Mouse (Mus musculus) heart, embryonic 14.5 days (tissue): ENCODE measurements around the gene Rcc1. TPM values are rescaled to one million over a fixed set of nuclear protein-coding genes. Genes with fewer than 3 reads are reported as not detected.

Experiments
- ATAC-seq: fragments of 200-750 bp; cut with Nextera tagmentation; 2 replicates; pipeline ENCODE4 v1.8.0; 2017; ENCODE audit warnings: low read depth, moderate TSS enrichment; ENCODE audit not compliant: insufficient number of reproducible peaks, insufficient read depth, low FRiP score
- H3K27ac ChIP-seq, 2 experiments: fragments of 200-500 bp in 1 of 2; fragments of 300-500 bp in 1 of 2; sonication (generic) in 1 of 2; replicated peaks in 1 of 2; 2 replicates each; pipeline ENCODE4 v1.5.1; 2012 to 2014; ENCODE audit warnings: low read depth in 2 of 2, low read length in 2 of 2, control low read depth in 1 of 2, mild to moderate bottlenecking in 1 of 2, mixed read lengths in 1 of 2; ENCODE audit not compliant: control insufficient read depth in 1 of 2, insufficient read depth in 1 of 2
- H3K27me3 ChIP-seq: fragments of 300-500 bp; sonication (generic); 2 replicates; pipeline ENCODE4 v1.6.1; 2014; ENCODE audit warnings: mild to moderate bottlenecking, low read length, control low read depth; ENCODE audit not compliant: control insufficient read depth, insufficient read depth
- H3K36me3 ChIP-seq: fragments of 300-500 bp; sonication (generic); 2 replicates; pipeline ENCODE4 v1.6.1; 2014; ENCODE audit warnings: mild to moderate bottlenecking, control low read depth, low read length, mixed read lengths; ENCODE audit not compliant: control insufficient read depth, insufficient read depth
- H3K4me1 ChIP-seq, 2 experiments: fragments of 200-500 bp in 1 of 2; fragments of 300-500 bp in 1 of 2; sonication (generic) in 1 of 2; 2 replicates each; pipeline ENCODE4 v1.6.1; 2012 to 2014; ENCODE audit warnings: low read length in 2 of 2, control low read depth in 1 of 2, mixed read lengths in 1 of 2; ENCODE audit not compliant: control insufficient read depth in 2 of 2, insufficient read depth in 2 of 2
- H3K4me2 ChIP-seq: fragments of 300-500 bp; sonication (generic); 2 replicates; pipeline ENCODE4 v1.6.1; 2014; ENCODE audit warnings: mild to moderate bottlenecking, low read length
- H3K4me3 ChIP-seq, 2 experiments: fragments of 200-500 bp in 1 of 2; fragments of 300-500 bp in 1 of 2; sonication (generic) in 1 of 2; 2 replicates each; pipeline ENCODE4 v1.5.1; 2012 to 2014; ENCODE audit warnings: low read length in 2 of 2, mild to moderate bottlenecking in 2 of 2, control low read depth in 1 of 2, low read depth in 1 of 2, moderate library complexity in 1 of 2; ENCODE audit not compliant: control insufficient read depth in 1 of 2, insufficient read depth in 1 of 2
- H3K9ac ChIP-seq: fragments of 300-500 bp; sonication (generic); 2 replicates; pipeline ENCODE4 v1.6.1; 2014; ENCODE audit warnings: mild to moderate bottlenecking, low read length
- H3K9me3 ChIP-seq: fragments of 300-500 bp; sonication (generic); 2 replicates; pipeline ENCODE4 v1.6.1; 2016; ENCODE audit warnings: low read length, control low read depth; ENCODE audit not compliant: control insufficient read depth
- WGBS: fragments of 180-500 bp; shearing (Covaris S2); extraction: QIAGEN DNeasy Blood & Tissue Kit; methylation state at CpG from one replicate; pipeline ENCODE4 v1.1.7; 2014; 5-methylcytosine and 5-hydroxymethylcytosine counted together
- polyA plus RNA-seq: library from polyadenylated mRNA; unstranded; fragments of >200 nt; fragmentation: Nextera tagmentation; extraction: Ambion mirVana; gene quantifications from 2 replicates; pipeline ENCODE4 v1.2.1, GENCODE M21; 2014

Rcc1 gene
- polyA plus RNA-seq, 1 experiment from 2014 or later, result 21.1 TPM

DNA sequence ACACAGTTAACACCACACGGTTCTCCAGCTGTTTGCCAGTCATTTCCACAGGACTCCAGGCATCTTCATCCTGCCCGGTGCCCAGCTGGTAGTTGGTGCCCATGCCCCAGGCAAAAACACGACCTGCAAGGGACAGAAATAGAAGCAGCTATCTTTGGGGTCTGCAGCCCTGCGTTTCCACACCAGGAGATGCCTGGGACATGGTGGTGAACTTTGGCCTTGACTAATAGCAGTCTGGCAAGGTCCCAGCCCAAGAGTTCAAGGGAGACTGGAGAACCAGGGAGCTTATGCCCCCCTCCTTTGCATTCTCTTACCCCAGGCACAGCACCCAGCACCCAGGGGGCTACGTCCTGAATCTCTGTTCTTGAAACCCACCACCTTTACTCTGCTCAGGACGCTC is 20.5 kb downstream of the Rcc1 start:
- WGBS, result 73% methylated on average over 6 of the region's 6 CpGs
- peaks cover 58% of the 10 kb centered on the region for H3K36me3 ChIP-seq

DNA sequence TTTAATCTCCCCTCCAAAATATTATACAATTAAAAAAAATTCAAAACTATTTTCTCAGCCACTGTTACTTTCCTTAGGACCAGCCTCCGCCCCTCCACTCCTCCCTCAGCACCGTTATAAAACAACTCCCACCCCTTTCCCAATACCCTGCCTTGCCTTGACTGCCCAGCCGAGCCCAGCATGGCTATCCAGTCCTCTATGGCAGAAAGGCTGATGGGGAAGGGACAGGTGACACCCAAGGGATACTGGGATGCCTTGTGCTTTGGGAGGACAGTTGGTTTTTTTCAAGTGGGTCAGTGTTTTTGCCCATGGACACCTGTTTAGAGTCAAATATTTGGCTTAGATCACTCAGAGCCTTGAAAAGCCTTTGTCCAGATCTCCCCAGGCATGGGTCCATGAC is 21.4 kb downstream of the Rcc1 start:
- Histone ChIP-seq H3K4me2 (no peak overlapping the region), H3K27me3 (no peaks in the 10 kb centered on the region), H3K27ac (no peak overlapping the region), H3K9ac (no peak overlapping the region), H3K4me3 (no peak overlapping the region), H3K4me1 (peaks cover 4 to 10% of the 10 kb centered on the region in 2 experiments), H3K9me3 (no peaks in the 10 kb centered on the region), H3K36me3 (peaks cover 49% of the 10 kb centered on the region)
- no peak for ATAC-seq
- 75% methylated on average over 3 of the region's 3 CpGs for WGBS

More for the DNA sequence above, 20.5 kb downstream of the Rcc1 start:
- Histone ChIP-seq H3K4me3 (no peak overlapping the region), H3K4me1 (peaks cover 4 to 10% of the 10 kb centered on the region in 2 experiments), H3K9me3 (no peaks in the 10 kb centered on the region), H3K27ac (no peak overlapping the region), H3K27me3 (no peaks in the 10 kb centered on the region), H3K4me2 (no peak overlapping the region), H3K9ac (no peak overlapping the region)
- ATAC-seq, result no peak

DNA sequence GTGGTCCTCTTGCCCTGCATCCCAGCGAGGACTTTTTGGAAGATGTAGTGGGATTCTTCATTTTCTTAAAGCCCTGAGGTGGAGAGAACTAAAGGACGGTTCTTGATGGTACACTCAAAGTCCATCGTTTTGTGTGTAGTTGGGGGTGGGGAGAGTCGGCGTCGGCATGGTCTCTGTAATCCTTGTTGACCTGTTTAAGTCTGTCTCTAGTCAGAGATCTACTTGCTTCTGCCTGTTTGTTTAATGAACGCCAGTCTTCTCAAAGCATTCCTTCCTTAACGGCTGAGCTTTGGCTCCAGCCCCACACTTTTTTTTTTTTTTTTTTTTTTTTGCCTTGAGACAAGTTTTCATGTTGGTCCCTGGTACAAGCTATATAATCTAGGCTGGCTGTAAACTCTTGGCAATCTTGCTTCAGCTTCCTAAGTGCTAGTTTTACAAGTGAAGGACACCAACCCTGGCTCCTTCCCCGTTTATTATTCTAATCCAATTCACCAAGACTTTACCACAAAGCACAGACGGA is 23.5 kb downstream of the Rcc1 start:
- 0 out of 2 replicates have a peak, but pooled peaks have one; percentile 1 for ATAC-seq
- Histone ChIP-seq H3K9ac (peak overlapping the region; percentile 80), H3K4me2 (peak overlapping the region; percentile 88), H3K27me3 (no peaks in the 10 kb centered on the region), H3K27ac (peak overlapping the region; percentile 42 to 79; a peak in 3 of 4 replicates), H3K9me3 (no peaks in the 10 kb centered on the region), H3K4me1 (peaks cover 4 to 10% of the 10 kb centered on the region in 2 experiments), H3K36me3 (peaks cover 42% of the 10 kb centered on the region), H3K4me3 (peak overlapping the region; percentile 61 to 85)
- 10% methylated on average over 10 of the region's 10 CpGs for WGBS

DNA sequence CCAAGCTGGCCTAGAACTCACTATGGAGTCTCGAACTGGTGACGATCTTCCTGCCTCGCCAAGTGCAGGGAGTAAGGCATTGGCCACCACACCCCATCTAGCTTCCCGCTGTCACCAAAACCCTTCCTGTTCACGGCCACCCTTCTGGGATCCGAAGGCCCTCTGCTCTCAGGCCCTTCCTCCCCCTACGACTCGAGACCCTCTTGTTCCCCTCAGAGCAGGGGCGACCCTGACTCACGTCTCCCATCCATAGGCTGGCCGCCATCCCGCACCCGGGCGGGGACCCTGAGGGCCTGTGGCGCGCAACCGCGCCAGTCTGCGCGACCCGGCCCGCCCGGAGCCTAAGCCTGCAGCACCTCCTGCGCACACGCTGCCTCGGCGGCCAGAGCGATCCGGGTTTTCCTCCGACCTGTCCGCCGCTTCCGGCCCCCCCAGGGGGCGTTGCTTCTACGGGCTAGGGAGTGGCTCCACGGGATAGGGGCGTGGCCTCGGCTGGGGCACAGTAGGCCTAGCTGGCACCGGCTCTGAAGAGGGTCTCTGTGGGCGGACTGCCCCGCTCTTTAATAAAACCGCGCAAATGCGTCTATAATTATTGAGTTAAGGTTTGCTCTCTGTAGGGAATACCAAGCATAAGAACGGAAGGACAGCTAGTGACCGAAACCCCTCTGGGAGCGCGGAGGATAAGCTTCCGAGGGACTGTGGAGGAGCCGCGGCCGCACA is 24.1 kb downstream of the Rcc1 start, which contains the start of gene Trnau1ap:
TSS of gene Trnau1ap (minus strand) at position 424 of the 720 bp plus-strand sequence.
- peak within 1 kb of the TSS; percentile 80 for H3K9ac ChIP-seq
- H3K27ac ChIP-seq, result peak within 1 kb of the TSS; percentile 79 to 85
- H3K36me3 ChIP-seq, result peaks cover 42% of the 10 kb centered on the region
- H3K4me2 ChIP-seq, result peak within 1 kb of the TSS; percentile 88
- WGBS, result under 1% methylated on average over 52 of the region's 52 CpGs
- peak within 1 kb of the TSS; percentile 61 to 85 for H3K4me3 ChIP-seq
- H3K9me3 ChIP-seq, result no peaks in the 10 kb centered on the region
- ATAC-seq, result peak; percentile 93
- H3K4me1 ChIP-seq, result peaks cover 4 to 10% of the 10 kb centered on the region in 2 experiments
- H3K27me3 ChIP-seq, result no peaks in the 10 kb centered on the region

DNA sequence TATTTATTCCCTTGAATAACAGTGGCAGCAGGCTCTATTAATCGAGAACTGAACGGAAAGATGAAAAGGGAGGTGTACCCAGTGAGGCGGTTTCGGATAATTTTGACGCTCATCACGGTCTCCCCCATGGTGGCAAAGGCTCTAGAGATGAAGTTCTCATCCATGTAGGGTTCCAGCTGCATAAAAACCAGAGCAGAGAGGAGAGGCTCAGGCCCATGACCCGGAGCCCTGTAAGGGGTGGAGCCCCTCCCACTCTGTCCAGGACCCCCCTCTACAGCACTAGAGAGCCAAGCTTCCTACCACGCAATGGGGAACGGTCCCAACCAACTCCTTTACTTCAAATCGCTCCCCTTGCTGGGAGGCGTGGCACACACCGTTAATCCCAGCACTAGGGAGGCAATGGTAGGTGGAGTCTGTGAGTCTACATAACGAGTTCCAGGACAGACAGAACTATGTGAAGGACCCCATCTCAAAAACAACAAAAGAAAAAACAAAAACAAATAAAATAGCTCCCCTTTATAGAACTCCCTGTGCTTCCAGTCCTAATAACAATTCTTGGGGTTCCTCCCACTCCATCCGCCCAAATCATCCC is 24.9 kb downstream of the Rcc1 start:
- WGBS, result 47% methylated on average over 14 of the region's 14 CpGs
- peaks cover 42% of the 10 kb centered on the region for H3K36me3 ChIP-seq
- peak overlapping the region; percentile 80 for H3K9ac ChIP-seq
- peak overlapping the region; percentile 61 to 85 for H3K4me3 ChIP-seq
- peak overlapping the region; percentile 79 to 85; a peak in 3 of 4 replicates for H3K27ac ChIP-seq
- H3K27me3 ChIP-seq, result no peaks in the 10 kb centered on the region
- peaks cover 4 to 10% of the 10 kb centered on the region in 2 experiments for H3K4me1 ChIP-seq
- no peaks in the 10 kb centered on the region for H3K9me3 ChIP-seq
- ATAC-seq, result no peak
- peak overlapping the region; percentile 88 for H3K4me2 ChIP-seq

DNA sequence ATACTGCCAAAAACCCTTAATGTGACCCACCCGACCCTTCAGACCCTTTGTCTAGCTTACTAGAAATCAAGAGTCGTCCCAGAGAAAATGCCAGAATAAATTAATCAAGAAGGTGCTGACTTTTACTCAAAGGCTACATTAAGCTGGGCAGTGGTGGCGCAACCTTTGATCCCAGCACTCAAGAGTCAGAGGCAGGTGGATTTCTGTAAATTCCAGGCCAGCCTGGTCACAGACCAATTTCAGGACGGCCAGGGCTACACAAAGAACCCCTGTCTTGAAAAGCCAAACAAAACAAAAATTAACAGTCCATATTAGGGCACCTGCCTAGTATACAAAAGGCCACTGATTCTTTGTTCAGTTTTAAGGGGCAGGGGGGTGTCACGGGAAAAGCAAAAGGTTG is 26.9 kb downstream of the Rcc1 start:
- no peak for ATAC-seq
- H3K9me3 ChIP-seq, result no peaks in the 10 kb centered on the region

DNA sequence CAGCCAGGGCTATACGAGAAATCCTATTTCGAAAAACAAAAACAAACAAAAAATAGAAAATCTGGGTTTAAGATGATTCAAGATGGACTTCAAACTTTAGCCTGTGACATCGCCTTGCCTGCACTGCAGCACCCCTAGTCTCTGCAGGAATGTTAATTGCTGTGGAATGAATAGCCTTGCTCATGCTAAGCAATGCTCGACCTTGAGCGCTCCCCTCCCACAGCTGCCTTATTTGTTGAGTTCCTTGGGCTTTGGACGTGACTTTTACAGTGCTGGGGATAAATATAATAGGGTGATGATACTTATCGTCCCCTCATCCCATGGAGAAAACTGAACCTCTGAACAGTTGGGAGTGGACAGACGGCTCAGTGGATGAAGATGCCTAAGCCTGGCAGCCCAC is 37.7 kb downstream of the Rcc1 start:
- Histone ChIP-seq H3K36me3 (peaks cover 89% of the 10 kb centered on the region), H3K4me1 (peaks cover 0 to 3% of the 10 kb centered on the region in 2 experiments; a peak in 1 of 4 replicates), H3K9me3 (no peaks in the 10 kb centered on the region), H3K27me3 (no peaks in the 10 kb centered on the region), H3K4me3 (no peak overlapping the region), H3K9ac (no peak overlapping the region), H3K4me2 (no peak overlapping the region), H3K27ac (peak overlapping the region; percentile 43 to 52; a peak in 3 of 4 replicates)
- 63% methylated on average over 8 of the region's 8 CpGs for WGBS
- ATAC-seq, result no peak

More for the DNA sequence above, 26.9 kb downstream of the Rcc1 start:
- no peak overlapping the region for H3K4me2 ChIP-seq
- peaks cover 46% of the 10 kb centered on the region for H3K36me3 ChIP-seq
- H3K9ac ChIP-seq, result no peak overlapping the region
- H3K4me1 ChIP-seq, result peaks cover 4 to 8% of the 10 kb centered on the region in 2 experiments
- WGBS, result 79% methylated on average over 5 of the region's 5 CpGs
- H3K4me3 ChIP-seq, result no peak overlapping the region
- no peak overlapping the region for H3K27ac ChIP-seq
- H3K27me3 ChIP-seq, result no peaks in the 10 kb centered on the region
